Mouse (Mus musculus): ENCODE measurements around the gene Sppl3.

DNA sequence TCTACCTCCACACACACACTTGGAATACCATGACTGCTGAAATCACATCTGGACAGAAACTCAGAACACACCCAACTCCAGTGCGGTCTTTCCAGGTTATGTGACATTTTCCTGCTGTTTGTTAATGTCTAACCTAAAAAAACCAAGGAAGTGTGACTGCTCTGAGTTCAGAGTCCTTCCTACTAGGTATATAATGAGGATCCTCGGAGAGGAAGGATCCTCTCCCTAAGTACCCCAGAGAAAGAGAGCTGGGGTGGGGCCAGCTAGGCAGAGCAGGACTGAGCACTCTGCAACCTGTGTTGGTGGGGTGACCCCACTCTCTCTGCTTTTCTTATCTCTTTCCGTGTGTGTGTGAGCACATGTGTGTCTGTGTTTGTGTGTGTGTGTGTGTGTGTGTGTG lies 136.5 kb downstream of the Sppl3 start:
- TF ChIP-seq CTCF (conservative IDR thresholded peaks at IDR 0.05; ENCODE audit: low read length) (no peak), NANOG (IDR thresholded peaks at IDR 0.05; ENCODE audit: borderline replicate concordance, low read length) (no peak), POU5F1 (IDR thresholded peaks at IDR 0.05; ENCODE audit: borderline replicate concordance, low read length) (no peak)
